Mouse (Mus musculus) urinary bladder, postnatal 25 days (tissue): ENCODE measurements at regions not wholly inside any gene's neighbourhood (a gene's known extent, or its start where the extent isn't known, plus 50 kb on each side); places are given as distances from the start of the nearest gene placed in this dataset.

Experiments used
- DNase-seq: peaks from one replicate; pipeline ENCODE4 v3.0.0; 2022; ENCODE audit warnings: low spot score

- no peak for DNase-seq
These were observed 1435.0 kb downstream of the Slc22a22 start for GRCm38 (mm10) chr15:56042449-56042848.

- no peak for DNase-seq
These were observed 1447.4 kb downstream of the Slc22a22 start for GRCm38 (mm10) chr15:56030007-56030406.

- DNase-seq = no peak
These were observed 1450.1 kb downstream of the Slc22a22 start for GRCm38 (mm10) chr15:56027197-56027818.

DNA sequence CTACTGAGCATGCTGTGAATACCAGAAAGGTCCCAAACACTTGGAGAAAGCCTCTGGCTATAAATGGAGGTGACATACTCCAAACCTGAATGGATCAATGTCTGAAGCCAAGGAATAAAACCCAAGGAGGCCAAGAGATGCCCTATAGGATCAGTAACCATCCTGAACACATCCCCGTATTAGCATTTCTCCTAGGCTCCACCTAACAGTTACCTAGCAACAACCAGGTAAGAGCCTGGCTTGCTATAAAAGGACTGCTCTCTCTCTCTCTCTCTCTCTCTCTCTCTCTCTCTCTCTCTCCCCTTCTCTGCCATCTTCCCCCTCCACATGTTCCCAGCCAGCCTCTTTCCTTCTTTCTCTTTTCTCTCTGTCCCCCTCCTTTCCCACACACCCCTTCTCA, 1452.7 kb downstream of the Slc22a22 start:
- no peak for DNase-seq

DNA sequence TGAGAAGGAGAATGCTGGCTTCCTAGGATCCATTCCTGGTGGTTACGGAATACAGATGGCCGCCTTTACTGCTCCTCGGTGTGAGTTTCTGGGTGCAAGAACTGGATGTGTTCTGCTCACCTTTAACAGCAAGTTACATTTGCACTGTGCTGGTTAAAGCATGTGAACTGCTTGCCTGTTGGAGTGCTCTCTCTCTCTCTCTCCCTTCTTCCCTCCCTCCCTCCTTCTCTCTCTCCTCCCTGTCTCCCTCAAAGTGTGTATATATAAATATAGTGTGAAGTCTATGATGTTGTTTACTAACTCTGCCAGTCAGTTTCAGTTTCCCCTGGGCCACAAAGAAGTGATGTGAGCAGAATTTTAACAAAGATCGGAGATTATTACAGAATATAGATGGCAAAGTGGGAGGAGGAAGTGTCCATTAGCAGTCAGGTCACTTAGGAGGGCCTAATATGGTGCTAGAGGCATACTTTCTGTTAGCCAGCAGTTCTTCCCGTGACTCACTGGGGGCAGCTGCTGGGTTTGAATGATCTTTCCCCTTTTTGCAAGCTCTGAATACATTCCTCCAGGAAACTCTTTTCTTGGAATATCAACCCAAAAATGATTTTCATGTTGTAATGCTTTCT, 1453.5 kb downstream of the Slc22a22 start:
- no peak for DNase-seq

GRCm38 (mm10) chr15:56022315-56022714, 1455.1 kb downstream of the Slc22a22 start:
- DNase-seq = no peak

- no peak for DNase-seq
These were observed 1459.3 kb downstream of the Slc22a22 start for GRCm38 (mm10) chr15:56018141-56018540.

DNA sequence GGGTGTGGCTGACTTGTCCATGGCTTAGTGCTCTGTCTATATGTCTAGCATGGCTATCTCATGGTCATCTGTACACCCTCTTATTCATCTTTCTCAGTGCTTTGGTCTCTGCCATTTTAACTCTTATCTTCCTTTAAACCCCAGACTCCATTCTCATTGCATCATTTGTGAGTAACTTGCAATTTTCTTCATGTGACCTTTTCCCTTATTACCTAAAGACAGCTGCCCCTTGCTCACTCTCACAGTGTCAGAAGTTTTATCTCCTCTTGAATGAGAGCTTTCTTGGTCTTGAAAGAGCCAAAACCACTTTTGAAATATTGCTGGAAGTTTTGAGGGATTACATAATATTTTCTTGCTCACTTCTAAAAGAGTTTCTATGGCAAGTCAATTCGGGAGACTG, 1459.9 kb downstream of the Slc22a22 start:
- no peak for DNase-seq

GRCm38 (mm10) chr15:56016070-56016469, 1461.4 kb downstream of the Slc22a22 start:
- no peak for DNase-seq

DNA sequence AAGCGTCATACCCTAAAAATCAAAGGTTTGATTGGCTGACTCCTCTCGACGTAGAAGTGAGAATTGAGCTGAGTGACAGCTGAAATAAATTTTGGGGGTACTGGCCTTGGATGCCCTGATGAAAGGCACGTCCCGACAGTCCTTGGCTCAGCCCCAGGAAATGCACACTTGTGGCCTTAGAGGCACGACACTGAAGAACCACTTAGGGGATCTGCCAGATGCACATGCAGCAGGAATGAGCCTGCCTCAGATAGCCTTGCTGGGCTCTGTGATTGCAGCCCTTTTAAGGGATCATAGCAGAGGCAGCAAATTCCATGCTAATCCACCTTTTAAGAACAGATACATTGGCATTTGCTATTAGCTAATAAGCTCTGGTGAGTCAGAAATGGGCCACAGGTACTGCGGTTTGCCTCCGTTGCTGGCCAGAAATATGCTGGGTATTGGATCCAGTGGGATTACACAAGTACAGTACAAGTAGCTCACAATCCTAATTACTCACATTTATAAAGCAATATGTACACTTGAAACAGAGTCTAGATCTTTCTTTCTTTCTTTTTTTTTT, 1463.3 kb downstream of the Slc22a22 start:
- DNase-seq = no peak

- DNase-seq = no peak
These were observed 1468.7 kb downstream of the Slc22a22 start for GRCm38 (mm10) chr15:56008603-56009174.

DNA sequence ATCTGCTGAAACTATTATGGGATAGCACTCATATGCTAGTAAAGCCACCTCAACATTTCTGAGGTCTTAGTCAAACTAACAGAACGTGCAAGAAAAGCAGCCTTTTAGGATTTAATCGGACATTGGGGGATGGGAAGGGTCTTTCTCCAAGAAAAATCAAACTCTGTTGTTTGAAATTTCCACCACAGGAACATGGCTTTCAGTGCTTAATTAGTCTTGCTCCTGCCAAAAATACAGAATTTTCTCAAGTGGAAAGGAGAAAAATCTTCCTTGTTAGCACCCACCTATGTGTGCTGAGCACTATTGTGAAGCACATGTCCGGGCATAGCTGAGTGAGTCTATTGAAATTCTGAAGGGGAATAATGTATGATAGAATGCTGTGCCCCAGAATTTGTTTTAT, 1470.0 kb downstream of the Slc22a22 start:
- no peak for DNase-seq

DNA sequence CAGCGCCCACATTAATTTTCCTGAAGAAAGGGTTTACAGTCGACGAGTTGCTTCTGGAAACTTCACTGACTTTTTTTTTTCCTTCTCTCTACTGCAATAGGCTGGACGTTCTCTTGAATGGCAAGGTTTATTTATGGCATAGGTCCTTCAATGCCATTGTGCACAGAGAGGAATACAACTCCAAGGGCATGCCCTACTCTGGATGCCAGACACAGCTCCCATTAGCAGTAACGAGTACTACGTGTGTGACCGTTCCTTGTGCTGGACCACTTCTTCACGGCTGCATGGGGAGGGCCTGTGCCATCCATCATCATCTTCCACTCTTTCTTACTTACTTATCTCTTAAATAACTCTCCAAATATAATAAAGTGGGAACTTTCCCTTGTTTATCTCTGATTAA, 1472.1 kb downstream of the Slc22a22 start:
- DNase-seq = no peak

GRCm38 (mm10) chr15:56003921-56004320, 1473.5 kb downstream of the Slc22a22 start:
- DNase-seq = no peak

GRCm38 (mm10) chr15:55999605-56000004, 1477.8 kb downstream of the Slc22a22 start:
- no peak for DNase-seq

- no peak for DNase-seq
These were observed 1479.4 kb downstream of the Slc22a22 start for GRCm38 (mm10) chr15:55997977-55998376.

DNA sequence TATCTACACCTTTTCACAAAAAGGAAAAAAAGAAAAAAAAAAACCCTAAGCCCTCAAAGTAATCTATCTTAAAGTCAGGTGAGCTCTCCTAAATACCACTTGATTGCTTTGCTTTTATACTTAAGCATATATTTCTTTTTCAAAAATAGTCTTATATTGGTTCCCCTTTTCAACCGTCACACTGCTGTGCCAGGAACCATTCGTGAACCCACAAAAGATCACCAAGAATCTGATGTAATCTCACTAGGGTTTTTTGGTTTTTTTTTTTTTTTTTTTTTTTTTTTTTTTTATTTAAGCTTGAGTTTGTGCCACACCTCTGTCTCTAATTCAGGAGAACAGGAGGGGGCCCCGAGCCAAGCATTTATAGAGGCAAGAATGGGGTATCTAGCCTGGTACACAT, 1482.7 kb downstream of the Slc22a22 start:
- no peak for DNase-seq

GRCm38 (mm10) chr15:55975843-55976242, 1501.6 kb downstream of the Slc22a22 start:
- DNase-seq = no peak

GRCm38 (mm10) chr15:55966780-55967179, 1510.6 kb downstream of the Slc22a22 start:
- no peak for DNase-seq

GRCm38 (mm10) chr15:55965296-55965695, 1512.1 kb downstream of the Slc22a22 start:
- DNase-seq = no peak

GRCm38 (mm10) chr15:55962093-55962492, 1515.3 kb downstream of the Slc22a22 start:
- no peak for DNase-seq
